Comparison of ENCODE assay signal across 8 mouse cellular contexts in the genomic region with DNA sequence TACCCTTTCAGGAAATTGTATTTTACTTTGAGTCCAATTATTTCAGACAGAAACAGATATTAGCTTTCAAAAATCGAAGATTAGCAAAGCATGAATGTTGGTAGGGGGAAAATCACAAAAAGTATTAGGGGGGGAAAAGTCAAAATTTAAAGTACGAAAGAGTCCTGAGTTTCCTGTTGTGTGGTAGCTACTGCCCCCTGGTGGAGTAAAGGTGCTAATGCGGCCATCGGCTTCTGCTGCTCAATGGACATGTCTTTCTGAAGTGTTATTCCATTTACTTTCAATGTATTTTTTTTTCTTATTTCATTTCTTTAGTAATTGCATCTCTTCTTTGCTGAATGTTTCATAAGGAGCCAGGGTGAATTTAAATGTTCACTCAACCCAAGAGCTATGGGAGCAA.
DNase-seq lines count a peak whose midpoint lies in the region; ATAC-seq lines count a peak whose summit lies in the region.

No protein-coding gene starts in this region.

- H3K9me3 ChIP-seq in intestine, embryonic 14.5 days (ENCODE audit: control insufficient read depth, low read length), result no peaks in the 10 kb centered on the region
- no peaks in the 10 kb centered on the region for H3K9me3 ChIP-seq in intestine, embryonic 16.5 days (ENCODE audit: control insufficient read depth, low read length)

- no peaks in the 10 kb centered on the region for H3K27me3 ChIP-seq in intestine, embryonic 14.5 days (replicated peaks; ENCODE audit: control insufficient read depth, insufficient read depth, low read length)
- no peaks in the 10 kb centered on the region for H3K27me3 ChIP-seq in intestine, embryonic 16.5 days (replicated peaks; ENCODE audit: control insufficient read depth, insufficient read depth, low read length)

- DNase-seq in intestine, embryonic 14.5 days (ENCODE audit: low spot score), result peak; percentile 74
- peak; percentile 32 for DNase-seq in MEL-GATA-1-ER (ENCODE audit: extremely low read depth, low read depth)
- DNase-seq in cerebellum, postnatal 14 days, result peak; percentile 66 to 68
- peak; percentile 32 to 34 for DNase-seq in gastrocnemius, postnatal 36 days
- peak; percentile 30 to 71 for DNase-seq in layer of hippocampus, adult 8-10 months (ENCODE audit: low spot score in 2 of 2)
- peak; percentile 25 to 46 for DNase-seq in lung, postnatal 4 days
- DNase-seq in telencephalon, adult 2 months (ENCODE audit: low read depth, low spot score), result peak; percentile 28

- H3K9ac ChIP-seq in intestine, embryonic 14.5 days (ENCODE audit: low read length), result no peak overlapping the region
- H3K9ac ChIP-seq in intestine, embryonic 16.5 days (ENCODE audit: low read depth, low read length), result no peak overlapping the region

- 17% methylated on average over 4 of the region's 4 CpGs for WGBS in intestine, embryonic 14.5 days
- WGBS in intestine, embryonic 16.5 days, result 22% methylated on average over 4 of the region's 4 CpGs

- H3K4me2 ChIP-seq in intestine, embryonic 14.5 days (ENCODE audit: low read length), result no peak overlapping the region
- H3K4me2 ChIP-seq in intestine, embryonic 16.5 days (ENCODE audit: low read depth, low read length), result no peak overlapping the region

- ATAC-seq in intestine, embryonic 14.5 days (replicated peaks; ENCODE audit: low FRiP score, low TSS enrichment, low read depth), result no peak
- no peak for ATAC-seq in intestine, embryonic 16.5 days

- H3K4me3 ChIP-seq in intestine, embryonic 14.5 days (ENCODE audit: low read depth, low read length), result no peak overlapping the region
- no peak overlapping the region for H3K4me3 ChIP-seq in intestine, embryonic 16.5 days (ENCODE audit: low read length)

- no peak overlapping the region for H3K27ac ChIP-seq in intestine, embryonic 14.5 days (ENCODE audit: low read depth)
- H3K27ac ChIP-seq in intestine, embryonic 16.5 days (ENCODE audit: low read length), result no peak overlapping the region

- H3K4me1 ChIP-seq in intestine, embryonic 14.5 days (replicated peaks; ENCODE audit: control insufficient read depth, insufficient read depth, low read length), result no peaks in the 10 kb centered on the region
- H3K4me1 ChIP-seq in intestine, embryonic 16.5 days (ENCODE audit: control insufficient read depth, insufficient read depth, low read length), result no peaks in the 10 kb centered on the region

- no peaks in the 10 kb centered on the region for H3K36me3 ChIP-seq in intestine, embryonic 14.5 days (ENCODE audit: control insufficient read depth, insufficient read depth, low read length)
- no peaks in the 10 kb centered on the region for H3K36me3 ChIP-seq in intestine, embryonic 16.5 days (ENCODE audit: control insufficient read depth, insufficient read depth, low read length)

- intact Hi-C loops in gastrocnemius, postnatal 36 days (cut with DNase I), result loop anchor here (5.0 kb wide), 1 partner anchor 1120 kb away; no protein-coding TSS in a partner anchor
